Mouse (Mus musculus) hindbrain, embryonic 15.5 days (tissue): ENCODE data around the gene Csnk1d. TPM values are rescaled to one million over a fixed set of nuclear protein-coding genes. Genes with fewer than 3 reads are reported as not detected.
A peak's percentile ranks its signal among the peaks of the same experiment; 100 is the strongest.

Experiments used
- ATAC-seq: fragments of 200-750 bp; cut with Nextera tagmentation; 2 replicates; pipeline ENCODE4 v1.8.0; 2017; ENCODE audit warnings: low read depth, moderate number of reproducible peaks, moderate TSS enrichment; ENCODE audit not compliant: low FRiP score
- H3K27ac ChIP-seq: fragments of 300-500 bp; sonication (generic); replicated peaks from 2 replicates; pipeline ENCODE4 v1.5.1; 2015; ENCODE audit warnings: mild to moderate bottlenecking, inconsistent platforms
- H3K27me3 ChIP-seq: fragments of 300-500 bp; sonication (generic); 2 replicates; pipeline ENCODE4 v1.6.1; 2015; ENCODE audit warnings: control low read depth, inconsistent platforms
- H3K36me3 ChIP-seq: fragments of 300-500 bp; sonication (generic); 2 replicates; pipeline ENCODE4 v1.6.1; 2015; ENCODE audit warnings: control low read depth, inconsistent platforms
- H3K4me1 ChIP-seq: fragments of 300-500 bp; sonication (generic); replicated peaks from 2 replicates; pipeline ENCODE4 v1.6.1; 2015; ENCODE audit warnings: control low read depth, inconsistent platforms
- H3K4me2 ChIP-seq: fragments of 300-500 bp; sonication (generic); 2 replicates; pipeline ENCODE4 v1.6.1; 2015; ENCODE audit warnings: moderate library complexity, mild to moderate bottlenecking, inconsistent platforms
- H3K4me3 ChIP-seq: fragments of 300-500 bp; sonication (generic); 2 replicates; pipeline ENCODE4 v1.5.1; 2015; ENCODE audit warnings: mild to moderate bottlenecking, inconsistent platforms
- H3K9ac ChIP-seq: fragments of 300-500 bp; sonication (generic); 2 replicates; pipeline ENCODE4 v1.6.1; 2015; ENCODE audit warnings: inconsistent platforms
- H3K9me3 ChIP-seq: fragments of 300-500 bp; sonication (generic); 2 replicates; pipeline ENCODE4 v1.6.1; 2016; ENCODE audit warnings: control low read depth, inconsistent platforms
- WGBS: fragments of 180-500 bp; shearing (Covaris S2); methylation state at CpG from one replicate; pipeline ENCODE4 v1.1.7; 2015; 5-methylcytosine and 5-hydroxymethylcytosine counted together
- polyA plus RNA-seq: library from polyadenylated mRNA; unstranded; fragments of >200 nt; fragmentation: Nextera tagmentation; extraction: Ambion mirVana; gene quantifications from 2 replicates; pipeline ENCODE4 v1.2.1, GENCODE M21; 2015

Csnk1d gene
- polyA plus RNA-seq, 1 experiment from 2014 or later = 147 TPM

DNA sequence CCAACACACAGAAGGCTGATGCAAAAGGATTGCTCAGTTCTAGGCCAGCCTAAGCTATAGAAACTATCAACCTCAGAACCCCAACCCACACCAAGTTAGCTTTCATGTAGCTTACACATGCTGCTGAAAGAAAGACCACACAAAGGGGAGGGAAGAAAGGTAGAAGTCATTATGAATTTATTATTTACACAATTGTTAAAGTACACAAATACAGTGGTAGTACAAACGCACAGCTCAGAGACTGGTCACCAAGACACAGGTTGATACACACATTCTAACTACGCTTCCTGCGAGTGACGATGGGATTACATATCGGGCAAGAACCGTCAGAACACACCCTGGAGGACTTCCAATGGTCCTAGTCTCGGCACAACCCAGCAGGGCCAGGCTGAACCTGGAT is 29.5 kb downstream of the Csnk1d start:
- no peak overlapping the region for H3K4me3 ChIP-seq
- no peak overlapping the region for H3K27ac ChIP-seq
- WGBS = 90% methylated on average over 7 of the region's 7 CpGs
- H3K4me1 ChIP-seq = peaks cover 8% of the 10 kb centered on the region; the same call in 1 of the 2 replicates
- no peaks in the 10 kb centered on the region for H3K27me3 ChIP-seq
- H3K9me3 ChIP-seq = no peaks in the 10 kb centered on the region
- no peak overlapping the region for H3K9ac ChIP-seq
- ATAC-seq = no peak
- H3K4me2 ChIP-seq = no peak overlapping the region
- peaks cover 66% of the 10 kb centered on the region for H3K36me3 ChIP-seq

DNA sequence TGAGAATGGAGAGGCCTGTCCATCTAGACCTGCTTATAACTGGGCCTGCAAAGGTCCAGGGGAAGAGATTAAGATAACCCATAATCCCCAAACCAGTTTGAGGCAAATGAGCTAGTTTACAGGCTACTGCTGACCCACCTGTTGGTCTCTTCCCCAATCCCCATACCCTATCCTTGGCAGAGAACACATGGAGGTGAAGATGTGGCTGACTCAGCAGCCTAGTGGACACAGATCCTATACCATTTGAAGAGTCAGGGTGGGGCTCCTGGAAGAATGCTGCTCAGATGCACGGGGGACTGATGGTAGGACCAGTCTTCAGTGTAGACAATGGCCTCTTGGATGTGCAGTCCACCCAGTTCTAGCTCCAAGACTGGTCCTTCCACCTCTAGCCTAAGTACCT is 30.9 kb downstream of the Csnk1d start:
- peaks cover 8% of the 10 kb centered on the region; the same call in 1 of the 2 replicates for H3K4me1 ChIP-seq
- no peaks in the 10 kb centered on the region for H3K27me3 ChIP-seq
- H3K27ac ChIP-seq = no peak overlapping the region
- WGBS = 71% methylated on average over 1 of the region's 1 CpGs
- no peak overlapping the region for H3K9ac ChIP-seq
- H3K36me3 ChIP-seq = peaks cover 54% of the 10 kb centered on the region
- H3K4me2 ChIP-seq = no peak overlapping the region
- H3K4me3 ChIP-seq = no peak overlapping the region
- ATAC-seq = no peak
- H3K9me3 ChIP-seq = no peaks in the 10 kb centered on the region

DNA sequence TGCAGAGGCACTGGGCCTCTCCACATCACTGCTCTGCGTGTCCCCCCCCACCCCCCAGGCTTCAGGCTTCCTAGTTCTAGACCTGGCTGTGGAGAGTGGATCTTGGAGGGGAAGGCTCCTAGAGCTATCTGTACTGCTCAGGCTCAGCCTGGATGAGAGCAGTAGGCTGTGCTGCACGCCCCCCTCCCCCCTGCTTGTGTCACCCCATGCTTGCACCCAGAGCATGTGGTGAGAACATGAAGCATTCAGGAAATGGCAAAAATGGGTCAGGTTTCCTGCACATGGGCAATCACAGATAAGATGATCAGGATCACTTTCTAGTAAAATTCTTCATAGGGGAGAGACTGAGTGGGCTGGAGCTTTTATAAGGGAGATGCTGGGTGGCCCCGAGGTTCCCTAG is 31.6 kb downstream of the Csnk1d start:
- Histone ChIP-seq H3K27me3 (no peaks in the 10 kb centered on the region), H3K36me3 (peaks cover 47% of the 10 kb centered on the region), H3K4me1 (peaks cover 2% of the 10 kb centered on the region; the same call in 1 of the 2 replicates), H3K4me2 (no peak overlapping the region), H3K9ac (no peak overlapping the region), H3K9me3 (no peaks in the 10 kb centered on the region), H3K27ac (no peak overlapping the region), H3K4me3 (no peak overlapping the region)
- WGBS = 78% methylated on average over 3 of the region's 3 CpGs
- ATAC-seq = no peak

DNA sequence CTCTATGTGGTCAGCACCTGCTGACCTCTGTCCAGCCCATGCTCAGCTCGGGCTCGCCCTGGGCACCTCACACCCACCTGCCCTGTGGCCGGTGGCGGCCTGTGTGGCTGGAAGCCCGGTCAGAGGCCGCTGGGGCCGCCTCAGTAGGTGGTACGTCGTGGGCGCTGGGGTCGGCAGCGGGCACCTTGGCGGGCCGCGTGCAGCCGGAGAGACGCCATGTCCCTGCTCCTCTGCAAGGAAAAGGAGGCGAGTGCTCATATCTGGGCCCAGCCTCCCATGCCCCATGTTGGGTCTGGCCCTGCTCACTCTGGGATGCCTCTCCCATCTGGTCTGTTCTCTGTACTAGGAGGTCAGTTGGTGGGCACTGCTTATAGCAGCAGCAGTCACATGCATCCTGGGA is 32.1 kb downstream of the Csnk1d start:
- WGBS = 83% methylated on average over 18 of the region's 18 CpGs
- H3K9me3 ChIP-seq = no peaks in the 10 kb centered on the region
- no peak overlapping the region for H3K9ac ChIP-seq
- peaks cover 42% of the 10 kb centered on the region for H3K36me3 ChIP-seq
- no peak overlapping the region for H3K4me3 ChIP-seq
- no peak overlapping the region for H3K4me2 ChIP-seq
- H3K27ac ChIP-seq = no peak overlapping the region
- no peak for ATAC-seq
- H3K4me1 ChIP-seq = no peaks in the 10 kb centered on the region
- no peaks in the 10 kb centered on the region for H3K27me3 ChIP-seq

DNA sequence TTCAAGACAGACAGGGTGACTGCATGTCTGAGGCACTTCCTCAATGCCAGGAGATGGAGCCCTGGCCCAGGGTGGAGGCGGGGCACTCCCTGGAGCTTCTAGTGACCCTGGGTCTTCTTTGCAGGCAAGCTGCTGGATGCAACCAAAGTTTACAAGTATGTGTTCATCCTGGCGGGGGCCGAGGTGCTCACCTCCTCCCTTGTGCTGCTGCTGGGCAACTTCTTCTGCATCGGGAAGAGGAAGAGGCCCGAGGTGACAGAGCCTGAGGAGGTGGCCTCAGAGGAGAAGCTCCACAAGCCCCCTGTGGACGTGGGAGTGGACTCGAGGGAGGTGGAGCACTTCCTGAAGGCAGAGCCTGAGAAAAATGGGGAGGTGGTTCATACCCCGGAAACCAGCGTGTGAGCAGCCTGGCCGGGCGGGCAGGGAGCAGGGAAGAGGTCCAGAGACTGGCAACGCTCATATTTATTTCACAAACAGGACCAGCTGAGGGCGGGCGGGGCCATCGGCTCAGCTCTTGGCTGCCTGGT is 33.3 kb downstream of the Csnk1d start:
- 77% methylated on average over 15 of the region's 15 CpGs for WGBS
- no peak overlapping the region for H3K9ac ChIP-seq
- peaks cover 29% of the 10 kb centered on the region for H3K36me3 ChIP-seq
- H3K4me1 ChIP-seq = no peaks in the 10 kb centered on the region
- no peak overlapping the region for H3K4me2 ChIP-seq
- ATAC-seq = no peak
- no peak overlapping the region for H3K4me3 ChIP-seq
- H3K27me3 ChIP-seq = no peaks in the 10 kb centered on the region
- no peak overlapping the region for H3K27ac ChIP-seq
- H3K9me3 ChIP-seq = no peaks in the 10 kb centered on the region

DNA sequence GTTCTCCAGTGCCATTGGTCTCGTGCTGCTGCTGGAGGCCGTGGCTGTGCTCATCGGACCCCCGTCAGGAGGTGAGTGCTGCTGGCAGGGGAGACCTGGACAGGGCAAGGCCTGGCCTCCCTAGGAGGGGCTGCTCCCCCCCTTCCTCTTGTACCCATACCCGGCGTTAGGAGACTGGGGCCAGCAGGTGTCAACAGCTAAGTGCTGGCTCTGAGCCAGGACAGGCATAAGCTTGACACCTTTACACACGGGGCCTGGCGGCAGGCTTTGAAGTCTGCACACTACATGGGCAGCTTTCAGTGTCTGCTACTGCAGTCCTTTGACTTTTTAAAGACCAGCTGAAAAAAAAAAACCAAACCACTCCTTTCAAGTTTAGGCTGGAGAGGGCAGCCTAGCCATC is 34.1 kb downstream of the Csnk1d start:
- H3K9me3 ChIP-seq = no peaks in the 10 kb centered on the region
- no peak for ATAC-seq
- 82% methylated on average over 8 of the region's 8 CpGs for WGBS
- H3K27me3 ChIP-seq = no peaks in the 10 kb centered on the region
- no peaks in the 10 kb centered on the region for H3K4me1 ChIP-seq
- H3K36me3 ChIP-seq = peaks cover 22% of the 10 kb centered on the region
- no peak overlapping the region for H3K9ac ChIP-seq
- no peak overlapping the region for H3K4me2 ChIP-seq
- no peak overlapping the region for H3K4me3 ChIP-seq
- H3K27ac ChIP-seq = no peak overlapping the region

DNA sequence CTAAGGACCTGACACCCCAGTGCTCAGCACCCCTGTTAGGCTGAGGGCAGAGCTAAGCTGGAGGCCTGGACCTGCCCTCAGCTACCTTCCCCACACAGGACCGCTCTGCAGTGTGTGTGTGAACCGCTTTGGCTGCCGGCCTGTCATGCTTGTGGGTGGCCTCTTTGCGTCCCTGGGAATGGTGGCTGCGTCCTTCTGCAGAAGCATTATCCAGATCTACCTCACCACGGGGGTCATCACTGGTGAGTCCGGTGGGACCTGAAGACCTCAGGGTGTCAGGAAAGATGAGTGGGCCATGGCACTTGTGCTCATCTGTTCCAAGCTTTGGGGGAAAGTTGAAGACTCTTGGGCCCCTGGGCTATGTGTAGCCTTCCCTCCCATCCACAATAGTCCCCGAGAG is 35.4 kb downstream of the Csnk1d start:
- Histone ChIP-seq H3K9ac (no peak overlapping the region), H3K9me3 (no peaks in the 10 kb centered on the region), H3K27me3 (peaks cover under 1% of the 10 kb centered on the region; the same call in 1 of the 2 replicates), H3K4me2 (no peak overlapping the region), H3K4me1 (peaks cover 12% of the 10 kb centered on the region), H3K4me3 (no peak overlapping the region), H3K27ac (no peak overlapping the region), H3K36me3 (peaks cover 10% of the 10 kb centered on the region)
- ATAC-seq = no peak
- 97% methylated on average over 8 of the region's 8 CpGs for WGBS

DNA sequence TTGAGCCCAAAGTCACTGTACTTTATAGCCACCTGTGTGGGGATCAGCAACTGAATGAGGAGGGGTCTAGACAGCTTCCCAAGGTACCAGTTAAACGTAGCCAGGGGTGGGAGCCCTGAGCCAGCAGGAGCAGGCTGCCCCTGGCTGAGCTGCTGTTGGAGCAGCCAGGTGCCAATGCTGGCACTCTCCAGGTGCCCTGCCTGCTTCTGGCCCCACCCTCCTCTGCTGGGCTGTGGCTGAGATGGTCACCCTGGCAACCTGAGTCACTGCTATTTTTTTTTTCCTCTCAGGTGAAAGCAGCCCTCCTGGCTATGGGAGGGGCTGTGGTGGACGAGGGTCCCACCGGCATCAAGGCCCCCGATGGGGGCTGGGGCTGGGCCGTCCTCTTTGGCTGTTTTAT is 36.2 kb downstream of the Csnk1d start:
- Histone ChIP-seq H3K4me1 (peaks cover 19% of the 10 kb centered on the region), H3K27ac (no peak overlapping the region), H3K4me3 (no peak overlapping the region), H3K9ac (no peak overlapping the region), H3K4me2 (no peak overlapping the region), H3K36me3 (peaks cover 10% of the 10 kb centered on the region), H3K27me3 (peaks cover 9% of the 10 kb centered on the region), H3K9me3 (no peaks in the 10 kb centered on the region)
- WGBS = 95% methylated on average over 5 of the region's 5 CpGs
- no peak for ATAC-seq

DNA sequence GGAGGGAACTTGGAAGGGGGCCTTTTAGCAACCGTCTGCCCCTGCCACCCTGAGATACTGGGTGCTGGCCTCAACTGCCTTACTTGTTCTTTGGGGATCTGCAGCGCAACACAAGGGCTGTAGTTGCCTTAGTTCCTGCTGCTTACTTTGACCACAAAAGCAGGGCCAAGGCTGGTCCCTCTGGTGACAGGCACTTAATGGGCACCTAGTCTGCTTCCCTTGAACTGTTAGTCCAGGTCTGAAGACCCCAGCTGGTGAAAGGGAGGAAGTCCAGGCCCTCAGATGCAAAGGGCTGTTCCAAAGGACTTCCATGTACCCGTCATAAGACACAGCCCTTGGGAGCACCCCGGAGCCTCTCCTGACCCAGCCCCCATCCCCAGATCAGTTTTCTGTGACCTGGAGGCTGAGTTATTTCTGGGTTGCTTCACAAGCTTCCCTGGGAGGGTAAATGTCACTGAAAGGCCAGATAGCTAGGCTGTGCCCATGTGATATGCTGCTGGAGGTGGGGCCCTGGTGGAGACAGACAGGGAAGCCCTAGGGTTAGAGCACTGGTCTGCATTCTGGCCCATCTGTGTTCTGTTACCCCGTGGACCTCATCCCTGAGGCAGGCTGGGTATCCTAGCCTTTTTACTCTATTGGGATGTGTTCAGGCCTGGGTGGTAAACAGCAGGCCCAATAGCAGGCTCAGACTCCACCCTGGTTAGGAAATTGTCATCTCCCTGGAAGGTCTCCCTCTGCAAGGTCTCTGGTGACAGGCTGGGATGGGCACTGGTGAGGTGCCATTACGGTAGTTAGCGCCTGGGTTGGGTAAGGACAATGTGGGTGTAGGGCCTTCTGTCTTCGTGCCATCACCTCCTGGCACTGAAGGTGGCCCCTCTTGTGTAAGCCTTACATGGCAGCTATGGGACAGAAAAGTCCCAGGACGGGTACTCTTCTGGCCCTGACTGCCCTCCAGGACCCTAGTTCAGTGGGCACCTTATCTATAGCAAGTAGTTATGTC is 39.1 kb downstream of the Csnk1d start:
- Histone ChIP-seq H3K27ac (no peak overlapping the region), H3K4me1 (peaks cover 33% of the 10 kb centered on the region), H3K36me3 (peaks cover 6% of the 10 kb centered on the region), H3K9ac (no peak overlapping the region), H3K4me2 (peak overlapping the region; percentile 66), H3K9me3 (no peaks in the 10 kb centered on the region), H3K27me3 (peaks cover 33% of the 10 kb centered on the region), H3K4me3 (no peak overlapping the region)
- no peak for ATAC-seq
- 85% methylated on average over 9 of the region's 9 CpGs for WGBS

DNA sequence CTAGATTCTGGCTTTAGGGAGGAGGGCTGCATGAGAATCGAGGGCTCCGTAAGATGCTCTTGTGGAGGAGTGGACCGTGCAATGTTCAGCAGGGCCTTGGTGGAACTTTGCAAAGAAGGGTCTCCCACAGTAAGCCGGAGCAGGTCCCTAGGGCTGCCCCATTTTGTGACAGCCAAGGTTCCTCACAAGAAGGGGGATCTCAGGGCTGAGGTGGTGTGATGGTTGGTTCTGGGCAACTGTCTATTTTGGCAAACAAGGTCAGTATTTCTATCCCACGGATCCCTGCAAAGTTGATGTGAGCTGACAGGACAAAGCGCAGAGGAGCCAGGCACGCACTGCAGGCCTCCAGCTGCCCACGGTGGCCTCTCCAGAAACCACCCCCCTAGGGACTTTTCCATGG is 39.9 kb downstream of the Csnk1d start:
- Histone ChIP-seq H3K4me3 (peak overlapping the region; percentile 42), H3K27ac (no peak overlapping the region), H3K4me1 (peaks cover 33% of the 10 kb centered on the region), H3K4me2 (peak overlapping the region; percentile 66), H3K9ac (peak overlapping the region; percentile 25), H3K9me3 (no peaks in the 10 kb centered on the region), H3K36me3 (no peaks in the 10 kb centered on the region), H3K27me3 (peaks cover 33% of the 10 kb centered on the region)
- ATAC-seq = no peak; the same call in 1 of the 2 replicates
- 17% methylated on average over 8 of the region's 8 CpGs for WGBS

DNA sequence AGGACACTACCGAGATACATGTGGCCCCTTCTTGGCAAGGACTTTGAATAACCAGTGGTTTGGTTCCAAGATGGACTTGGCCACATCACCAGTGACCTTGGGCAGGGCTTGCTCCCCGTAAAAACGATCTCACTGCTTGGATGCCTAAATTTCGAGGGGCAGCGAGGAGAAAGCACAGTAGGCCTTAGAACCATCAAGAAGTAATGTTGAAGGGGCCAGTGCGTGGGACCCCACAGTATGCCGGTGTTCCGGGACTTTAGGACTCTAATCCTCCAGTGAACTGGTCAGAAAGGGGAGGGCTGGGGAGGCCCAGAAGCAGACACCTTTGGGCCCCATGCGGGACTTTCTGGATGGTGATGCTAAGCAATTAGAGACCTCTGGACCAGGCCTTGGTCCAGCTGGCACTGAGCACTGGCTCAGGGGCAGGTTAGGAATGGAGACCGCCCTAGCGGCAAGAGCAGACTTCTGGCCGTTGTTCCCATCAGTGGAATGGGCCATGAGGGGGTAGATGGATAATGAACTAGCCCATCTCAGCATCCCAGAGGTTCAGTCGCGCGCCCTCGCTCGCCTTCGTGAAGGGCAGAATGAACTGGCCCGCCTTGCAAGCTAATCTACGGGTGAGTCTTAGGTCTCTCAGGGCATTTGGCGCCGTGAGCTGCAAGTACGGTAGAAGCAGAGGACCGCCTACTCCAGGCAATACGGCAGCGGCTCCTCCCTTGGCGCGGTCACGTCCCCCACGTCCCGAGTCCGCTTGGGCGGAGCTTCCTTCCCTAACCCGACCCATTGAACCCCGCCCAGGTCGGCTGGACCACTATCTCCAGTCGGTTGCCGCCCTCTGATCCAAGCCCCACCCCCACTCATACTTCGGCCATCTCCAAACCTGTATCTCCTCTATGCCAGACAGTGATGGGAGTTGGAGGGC is 40.6 kb downstream of the Csnk1d start:
- Histone ChIP-seq H3K27me3 (peaks cover 33% of the 10 kb centered on the region), H3K4me1 (peaks cover 33% of the 10 kb centered on the region), H3K9me3 (no peaks in the 10 kb centered on the region), H3K4me2 (peak overlapping the region; percentile 66), H3K9ac (peak overlapping the region; percentile 25), H3K36me3 (no peaks in the 10 kb centered on the region), H3K27ac (no peak overlapping the region), H3K4me3 (peak overlapping the region; percentile 42)
- 1% methylated on average over 39 of the region's 39 CpGs for WGBS
- peak; percentile 85 for ATAC-seq
